Mouse (Mus musculus): ENCODE measurements at regions not wholly inside any gene's neighbourhood (a gene's known extent, or its start where the extent isn't known, plus 50 kb on each side); places are given as distances from the start of the nearest gene placed in this dataset.
"Not testable (repeated sequence)": the region's sequence is repeated elsewhere in the genome, so short reads cannot be mapped to it uniquely, and the experiment has no call there.

- no peak for DNase-seq (ENCODE audit: low spot score in 2 of 2)
Measured at GRCm38 (mm10) chr10:95773425-95773980, 69.2 kb downstream of the Gm33543 start.

DNA sequence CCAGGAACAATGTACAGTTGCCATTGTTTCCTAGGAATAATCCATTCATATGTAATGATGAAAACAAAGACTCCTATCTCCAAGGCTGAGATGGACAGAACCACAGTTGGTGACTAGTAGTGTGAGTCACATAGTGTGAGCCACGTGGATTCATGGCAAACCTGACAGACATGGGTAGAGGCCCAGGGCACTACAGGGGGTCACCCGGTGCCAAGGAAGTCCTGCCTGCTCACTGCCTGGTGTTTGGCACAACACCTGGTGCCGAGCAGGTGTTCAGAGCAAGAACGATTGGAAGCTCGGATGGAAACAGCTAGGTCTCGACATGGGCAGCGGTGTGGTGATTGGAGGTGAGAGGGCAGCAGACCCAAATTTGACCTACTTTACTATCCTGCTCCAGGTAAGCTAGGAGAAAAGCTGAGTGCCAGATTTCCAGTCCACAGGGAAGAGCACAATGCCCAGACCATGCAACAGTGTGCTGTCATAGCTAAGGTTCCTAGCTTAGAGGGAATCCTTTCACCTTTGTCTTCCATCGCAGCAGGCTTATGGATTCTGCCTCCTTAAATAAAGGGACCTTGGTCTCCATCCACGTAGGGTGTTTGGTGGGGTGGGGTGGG, 69.8 kb downstream of the Gm33543 start:
- DNase-seq (ENCODE audit: low spot score in 2 of 2) = no peak

- no peak for DNase-seq (ENCODE audit: low spot score in 2 of 2)
Measured at GRCm38 (mm10) chr10:95768974-95769373, 73.8 kb downstream of the Gm33543 start.

- DNase-seq (ENCODE audit: low spot score in 2 of 2) = no peak
Measured at GRCm38 (mm10) chr10:95767526-95768161, 75.1 kb downstream of the Gm33543 start.

GRCm38 (mm10) chr10:95764129-95764528, 78.6 kb downstream of the Gm33543 start:
- peak; percentile 33 to 64 for DNase-seq (ENCODE audit: low spot score in 2 of 2)

GRCm38 (mm10) chr10:95762632-95763031, 80.1 kb downstream of the Gm33543 start:
- DNase-seq (ENCODE audit: low spot score in 2 of 2) = peak; percentile 24 to 55

GRCm38 (mm10) chr10:95761969-95762368, 80.8 kb downstream of the Gm33543 start:
- DNase-seq (ENCODE audit: low spot score in 2 of 2) = no peak

- no peak for DNase-seq (ENCODE audit: low spot score in 2 of 2)
Measured at GRCm38 (mm10) chr10:95760121-95760870, 82.4 kb downstream of the Gm33543 start.

- DNase-seq (ENCODE audit: low spot score in 2 of 2) = no peak
Measured at GRCm38 (mm10) chr10:95758181-95758580, 84.5 kb downstream of the Gm33543 start.

- no peak for DNase-seq (ENCODE audit: low spot score in 2 of 2)
Measured at GRCm38 (mm10) chr10:95755429-95755828, 82.2 kb upstream of the Anapc15-ps start.

DNA sequence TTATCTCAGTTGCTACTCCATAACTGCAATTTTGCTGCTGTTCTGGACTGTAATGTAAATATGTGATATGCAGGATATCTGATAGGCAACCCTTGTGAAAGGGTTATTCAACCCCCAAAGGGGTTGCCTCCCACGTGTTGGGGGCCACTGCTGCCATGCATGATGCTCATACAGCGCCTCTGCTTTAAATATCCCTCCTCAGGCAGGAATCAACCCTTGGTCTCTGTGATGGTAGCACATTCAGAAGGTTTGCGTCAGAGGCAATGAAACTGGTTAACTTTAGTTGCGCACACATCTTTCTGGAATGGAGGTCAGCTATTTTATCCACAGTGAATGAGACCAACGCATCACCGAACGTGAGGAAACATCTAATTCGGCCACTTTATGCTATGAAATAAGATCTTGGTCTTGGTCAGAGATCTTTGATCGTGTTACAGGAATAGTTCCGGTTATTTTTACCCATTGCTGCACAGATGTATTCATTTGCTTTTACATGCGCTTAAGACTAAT, 80.2 kb upstream of the Anapc15-ps start:
- DNase-seq (ENCODE audit: low spot score in 2 of 2) = no peak

- no peak for DNase-seq (ENCODE audit: low spot score in 2 of 2)
Measured at GRCm38 (mm10) chr10:95748360-95748759, 75.1 kb upstream of the Anapc15-ps start.

GRCm38 (mm10) chr10:95747939-95748338, 74.7 kb upstream of the Anapc15-ps start:
- DNase-seq (ENCODE audit: low spot score in 2 of 2) = no peak

DNA sequence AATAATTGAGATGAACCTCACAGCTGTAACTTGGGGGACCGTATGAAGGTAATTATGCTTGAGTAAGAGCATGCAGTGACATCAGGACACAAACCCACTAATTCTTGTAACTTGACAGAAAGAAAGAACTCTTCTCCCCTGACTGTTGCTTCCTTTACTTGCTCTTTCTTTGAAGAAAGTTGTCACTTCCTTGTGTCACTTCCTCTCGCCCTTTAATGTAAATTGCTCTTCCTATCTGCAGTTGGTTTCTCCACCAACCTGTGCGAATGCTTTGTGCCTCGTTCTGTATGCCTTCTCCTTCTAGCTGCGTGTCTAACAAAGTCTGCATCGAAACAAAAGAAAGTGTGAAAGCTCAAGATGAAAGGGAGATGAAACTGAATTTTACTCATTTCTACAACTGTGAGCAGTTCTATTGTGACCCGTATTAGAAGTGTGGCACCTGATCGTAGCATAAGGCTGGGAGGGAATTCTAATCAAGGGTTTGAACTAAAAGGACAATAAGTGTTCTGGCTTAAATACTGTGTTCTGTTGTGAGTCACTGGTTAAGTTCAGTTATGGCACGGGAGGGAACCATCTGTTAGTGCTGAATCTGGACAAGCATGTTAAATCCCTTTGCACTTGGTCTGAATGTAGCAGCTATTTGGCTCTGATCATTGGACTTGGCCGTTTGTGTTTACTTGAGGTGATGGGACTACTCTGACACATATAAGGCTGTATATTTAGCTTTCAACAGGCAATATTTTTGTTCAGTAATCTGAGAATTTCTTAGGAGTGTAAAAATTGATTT, 72.8 kb upstream of the Anapc15-ps start:
- no peak for DNase-seq (ENCODE audit: low spot score in 2 of 2)

GRCm38 (mm10) chr10:95745254-95745653, 72.0 kb upstream of the Anapc15-ps start:
- DNase-seq (ENCODE audit: low spot score in 2 of 2) = no peak

- no peak for DNase-seq (ENCODE audit: low spot score in 2 of 2)
Measured at GRCm38 (mm10) chr10:95743627-95744026, 70.4 kb upstream of the Anapc15-ps start.

DNA sequence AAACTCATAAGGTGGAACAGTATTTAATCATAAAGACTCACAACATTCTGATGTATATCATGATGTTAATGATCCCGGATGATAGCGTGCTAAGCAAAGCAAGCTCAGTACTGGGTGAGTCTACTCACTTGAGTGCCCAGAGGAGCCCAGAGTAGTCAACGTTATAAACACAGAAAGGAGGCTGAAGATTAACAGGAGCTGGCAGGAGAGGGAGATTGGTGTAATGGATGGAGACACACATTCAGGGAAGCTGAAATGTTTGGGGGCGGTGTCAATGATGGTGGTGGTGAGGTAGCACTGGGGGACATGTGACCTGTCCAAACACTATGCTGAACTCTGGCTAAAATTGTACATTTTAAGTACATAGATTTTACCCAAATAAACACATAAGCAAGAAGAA, 66.2 kb upstream of the Anapc15-ps start:
- no peak for DNase-seq (ENCODE audit: low spot score in 2 of 2)

DNA sequence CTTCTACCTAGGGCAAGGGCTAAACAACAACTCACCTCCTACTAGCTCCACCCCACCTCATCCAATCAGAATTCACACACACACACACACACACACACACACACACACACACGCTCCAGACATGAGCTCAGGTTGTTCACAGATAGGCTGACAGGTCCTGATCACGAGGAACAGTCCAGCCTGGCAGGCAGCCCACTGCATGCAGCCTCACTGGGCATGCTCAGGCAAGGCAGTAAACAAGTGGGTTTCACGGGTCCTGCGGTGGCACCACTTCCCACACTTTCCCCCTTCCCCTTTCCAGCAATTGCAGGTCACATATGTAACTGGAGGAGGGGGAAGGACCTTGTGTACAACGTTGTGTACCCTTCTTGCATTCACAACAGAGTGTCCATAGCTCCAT, 63.5 kb upstream of the Anapc15-ps start:
- DNase-seq (ENCODE audit: low spot score in 2 of 2) = not testable (repeated sequence)

- no peak for DNase-seq (ENCODE audit: low spot score in 2 of 2)
Measured at GRCm38 (mm10) chr10:95731001-95731400, 57.8 kb upstream of the Anapc15-ps start.

- no peak for DNase-seq (ENCODE audit: low spot score in 2 of 2)
Measured at GRCm38 (mm10) chr10:95729890-95730289, 56.6 kb upstream of the Anapc15-ps start.

DNA sequence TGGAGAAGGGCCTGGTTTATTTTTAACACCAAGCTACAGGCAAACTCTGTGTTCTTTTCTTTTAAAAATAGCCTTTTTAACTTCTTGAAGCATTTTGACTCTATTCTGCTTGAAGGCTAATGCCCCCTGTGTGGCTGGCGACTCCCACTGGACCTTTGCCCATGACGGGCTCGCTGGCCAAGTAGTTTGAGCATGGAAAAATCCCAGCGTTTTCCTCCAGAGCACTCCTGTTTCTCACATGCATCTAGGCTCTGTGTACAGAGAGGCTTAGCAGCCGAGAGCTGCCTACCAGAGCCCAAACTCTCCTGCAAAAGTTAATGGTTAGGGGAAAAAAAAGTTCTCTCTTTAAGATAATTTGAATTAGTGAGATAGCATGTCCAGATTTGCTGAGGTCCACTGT, 52.7 kb upstream of the Anapc15-ps start:
- DNase-seq (ENCODE audit: low spot score in 2 of 2) = peak; percentile 22 to 71

DNA sequence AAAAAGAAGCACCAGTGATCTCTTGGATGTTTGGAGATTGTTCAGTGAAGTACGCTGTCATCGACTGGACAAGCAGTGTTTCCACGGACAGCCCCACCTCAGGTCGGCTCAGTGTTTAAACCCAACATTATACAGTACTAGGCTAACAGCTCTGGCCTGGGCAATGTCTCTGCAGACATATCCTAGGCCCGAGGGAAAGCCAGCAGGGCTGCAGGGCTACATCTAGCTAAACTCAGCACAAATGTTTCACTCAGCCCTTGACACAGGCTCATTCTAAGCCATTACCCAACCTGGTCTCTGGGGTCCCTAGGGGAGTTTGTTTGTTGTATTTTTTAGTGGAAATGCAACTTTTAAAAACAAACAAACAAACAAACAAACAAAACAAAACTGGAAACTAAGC, 52.1 kb upstream of the Anapc15-ps start:
- no peak for DNase-seq (ENCODE audit: low spot score in 2 of 2)

All from urinary bladder, postnatal 36 days (tissue).